Comparison of ENCODE assay signal across 8 mouse cellular contexts in the genomic region with DNA sequence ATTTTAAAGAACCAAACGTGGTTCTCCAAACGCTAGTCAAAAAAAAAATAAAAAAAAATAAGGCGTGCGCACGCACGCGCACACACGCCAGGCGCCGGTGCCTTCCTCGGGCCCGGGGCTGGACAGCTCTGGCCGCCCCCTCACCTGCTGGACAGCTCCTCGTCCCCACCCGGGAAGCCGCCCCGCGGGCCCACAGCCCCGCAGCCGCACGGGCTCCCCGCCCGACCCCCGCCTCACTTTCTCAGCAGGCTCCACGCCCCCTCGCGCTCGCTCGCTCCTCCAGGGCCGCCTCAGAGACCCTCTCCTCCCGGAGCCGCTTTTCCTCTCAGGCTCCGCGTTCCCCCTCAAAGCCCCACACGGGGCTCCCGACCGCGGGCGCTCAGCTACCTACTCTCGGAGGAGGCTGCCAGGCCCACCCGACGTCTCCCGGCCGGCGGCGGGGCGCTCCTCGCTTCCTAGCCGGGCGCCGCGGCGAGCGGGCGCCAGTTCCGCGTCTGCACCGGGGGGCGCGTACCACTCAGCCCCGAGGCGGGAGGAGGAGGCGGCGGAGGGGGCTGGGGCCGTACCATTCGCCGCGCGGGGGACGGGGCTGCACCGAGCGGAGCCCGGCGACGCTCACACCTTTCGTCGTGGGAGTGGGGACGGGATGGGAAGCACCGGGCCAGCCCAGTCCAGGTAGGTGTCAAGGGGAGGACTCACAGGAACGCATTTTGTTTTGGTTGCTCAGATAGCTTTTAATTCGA. TPM values are rescaled to one million over a fixed set of nuclear protein-coding genes. Genes with fewer than 3 reads are reported as not detected.
DNase-seq lines count a peak whose midpoint lies in the region; ATAC-seq and TF ChIP-seq lines count a peak whose summit lies in the region.

No protein-coding gene starts in this region.

- H3K9me3 ChIP-seq in erythroblast, embryonic 14.5 days (ENCODE audit: control insufficient read depth, low read length): no peaks in the 10 kb centered on the region
- no peaks in the 10 kb centered on the region for H3K9me3 ChIP-seq in heart, postnatal 0 days (replicated peaks; ENCODE audit: control insufficient read depth, low read length)
- H3K9me3 ChIP-seq in lung, embryonic 15.5 days: no peaks in the 10 kb centered on the region

- peak; percentile 83 for ATAC-seq in heart, postnatal 0 days (ENCODE audit: insufficient read depth, low read depth)
- ATAC-seq in lung, embryonic 15.5 days (ENCODE audit: borderline replicate concordance, extremely low read depth, low FRiP score, low TSS enrichment): peak; percentile 93

- peaks cover 9% of the 10 kb centered on the region for H3K36me3 ChIP-seq in erythroblast, embryonic 14.5 days (ENCODE audit: control insufficient read depth)
- 0 out of 2 replicates have a peak, but pooled peaks cover 3% of the 10 kb centered on the region for H3K36me3 ChIP-seq in heart, postnatal 0 days (replicated peaks; ENCODE audit: control insufficient read depth, insufficient read depth, low read length)
- no peaks in the 10 kb centered on the region for H3K36me3 ChIP-seq in lung, embryonic 15.5 days

- under 1% methylated on average over 69 of the region's 81 CpGs for WGBS in heart, postnatal 0 days
- under 1% methylated on average over 81 of the region's 81 CpGs for WGBS in lung, embryonic 15.5 days
- WGBS in olfactory bulb, adult 2 months: 1% methylated on average over 81 of the region's 81 CpGs

- peaks cover 16% of the 10 kb centered on the region for H3K27me3 ChIP-seq in erythroblast, embryonic 14.5 days (ENCODE audit: control insufficient read depth)
- no peaks in the 10 kb centered on the region; the same call in 1 of the 2 replicates for H3K27me3 ChIP-seq in heart, postnatal 0 days (ENCODE audit: control insufficient read depth, insufficient read depth, low read length)
- H3K27me3 ChIP-seq in lung, embryonic 15.5 days: no peaks in the 10 kb centered on the region

- peak overlapping the region; percentile 53 for H3K9ac ChIP-seq in heart, postnatal 0 days (replicated peaks; ENCODE audit: low read depth, low read length)
- peak overlapping the region; percentile 60 for H3K9ac ChIP-seq in lung, embryonic 15.5 days

- no peak for TF ChIP-seq CTCF in heart, postnatal 0 days (IDR thresholded peaks at IDR 0.05; ENCODE audit: low read depth)
- TF ChIP-seq CTCF in olfactory bulb, adult 2 months (IDR thresholded peaks at IDR 0.05; ENCODE audit: insufficient read depth, low read depth, low read length): no peak

- no peak for TF ChIP-seq EP300 in heart, postnatal 0 days (IDR thresholded peaks at IDR 0.05; ENCODE audit: low read depth)

- H3K4me2 ChIP-seq in heart, postnatal 0 days (ENCODE audit: low read depth, low read length): peak overlapping the region; percentile 96
- peak overlapping the region; percentile 84 for H3K4me2 ChIP-seq in lung, embryonic 15.5 days

- H3K4me3 ChIP-seq in erythroblast, embryonic 14.5 days (replicated peaks): peak overlapping the region; percentile 85
- H3K4me3 ChIP-seq in heart, postnatal 0 days (ENCODE audit: low read depth, low read length): peak overlapping the region; percentile 72
- H3K4me3 ChIP-seq in lung, embryonic 15.5 days: peak overlapping the region; percentile 80
- H3K4me3 ChIP-seq in olfactory bulb, adult 2 months (ENCODE audit: insufficient read depth, low read depth, low read length): peak overlapping the region; percentile 80

- TF ChIP-seq POLR2A in olfactory bulb, adult 2 months (IDR thresholded peaks at IDR 0.05; ENCODE audit: insufficient read depth, low read depth, low read length): peak; percentile 62; the same call in 1 of the 2 replicates

- peak overlapping the region; percentile 23; the same call in 1 of the 2 replicates for H3K27ac ChIP-seq in heart, postnatal 0 days (ENCODE audit: low read depth)
- H3K27ac ChIP-seq in lung, embryonic 15.5 days: peak overlapping the region; percentile 54
- H3K27ac ChIP-seq in olfactory bulb, adult 2 months (ENCODE audit: insufficient read depth, low read depth, low read length): peak overlapping the region; percentile 78

- DNase-seq in CD4-positive, CD25-positive, alpha-beta regulatory T cell, adult 2 months (ENCODE audit: low read depth, low spot score): peak; percentile 91
- peak; percentile 71 for DNase-seq in adrenal gland, postnatal 25 days
- peak; percentile 34 for DNase-seq in heart, postnatal 0 days (ENCODE audit: low spot score)
- DNase-seq in layer of hippocampus, adult 9-11 months: peak; percentile 86
- peak; percentile 90 for DNase-seq in thymus, postnatal 0 days (ENCODE audit: low spot score)

- peaks cover 33% of the 10 kb centered on the region for H3K4me1 ChIP-seq in erythroblast, embryonic 14.5 days (ENCODE audit: control insufficient read depth)
- no peaks in the 10 kb centered on the region for H3K4me1 ChIP-seq in heart, postnatal 0 days (ENCODE audit: control insufficient read depth, insufficient read depth)
- peaks cover 14% of the 10 kb centered on the region for H3K4me1 ChIP-seq in lung, embryonic 15.5 days
- peaks cover 8% of the 10 kb centered on the region for H3K4me1 ChIP-seq in olfactory bulb, adult 2 months (ENCODE audit: control insufficient read depth, insufficient read depth, low read length)

RNA-seq across cellular contexts. Expression of gene Madd, which starts 1.1 kb away (rescaled TPM):
- 21.0 and 22.9 TPM in 2 replicates for total RNA-seq in adrenal gland, postnatal 25 days (2021)
- 0.56 and 0.60 TPM in 2 replicates for polyA plus RNA-seq in erythroblast, embryonic 14.5 days (2012)
- 2.1 and 4.3 TPM in 2 replicates for total RNA-seq in heart, postnatal 0 days (2014; rRNA removed; ENCODE audit: low replicate concordance)
- polyA plus RNA-seq in heart, postnatal 0 days (2015; fragmentation: Nextera tagmentation; extraction: Ambion mirVana): 2.4 TPM in 2 replicates
- 9.4 and 10.9 TPM in 2 replicates for polyA plus RNA-seq in lung, embryonic 15.5 days (2015; fragmentation: Nextera tagmentation; extraction: Ambion mirVana)
- polyA plus RNA-seq in olfactory bulb, adult 2 months (2012; ENCODE audit: insufficient read depth, insufficient read length, low replicate concordance, missing spikeins): 318 TPM in 1 of 2 replicates, not detected in the other
- polyA plus RNA-seq in thymus, postnatal 0 days (2015; fragmentation: Nextera tagmentation; extraction: Ambion mirVana): 15.9 and 27.0 TPM in 2 replicates

RNA-seq across cellular contexts. Expression of gene Nr1h3, which starts 20.1 kb away (rescaled TPM):
- 16.7 and 22.7 TPM in 2 replicates for total RNA-seq in adrenal gland, postnatal 25 days (2021)
- polyA plus RNA-seq in erythroblast, embryonic 14.5 days (2012): 0.18 and 0.50 TPM in 2 replicates
- total RNA-seq in heart, postnatal 0 days (2014; rRNA removed; ENCODE audit: low replicate concordance): 3.6 and 9.8 TPM in 2 replicates
- 2.0 and 2.6 TPM in 2 replicates for polyA plus RNA-seq in heart, postnatal 0 days (2015; fragmentation: Nextera tagmentation; extraction: Ambion mirVana)
- 20.9 and 22.8 TPM in 2 replicates for polyA plus RNA-seq in lung, embryonic 15.5 days (2015; fragmentation: Nextera tagmentation; extraction: Ambion mirVana)
- polyA plus RNA-seq in olfactory bulb, adult 2 months (2012; ENCODE audit: insufficient read depth, insufficient read length, low replicate concordance, missing spikeins): not detected in 2 replicates
- polyA plus RNA-seq in thymus, postnatal 0 days (2015; fragmentation: Nextera tagmentation; extraction: Ambion mirVana): 7.2 and 9.6 TPM in 2 replicates

RNA-seq across cellular contexts. Expression of gene Acp2, which starts 20.1 kb away (rescaled TPM):
- total RNA-seq in adrenal gland, postnatal 25 days (2021): 34.0 and 41.8 TPM in 2 replicates
- 0.16 and 0.23 TPM in 2 replicates for polyA plus RNA-seq in erythroblast, embryonic 14.5 days (2012)
- total RNA-seq in heart, postnatal 0 days (2014; rRNA removed; ENCODE audit: low replicate concordance): 20.3 and 22.0 TPM in 2 replicates
- 11.2 and 11.8 TPM in 2 replicates for polyA plus RNA-seq in heart, postnatal 0 days (2015; fragmentation: Nextera tagmentation; extraction: Ambion mirVana)
- polyA plus RNA-seq in lung, embryonic 15.5 days (2015; fragmentation: Nextera tagmentation; extraction: Ambion mirVana): 27.6 and 30.6 TPM in 2 replicates
- not detected in 2 replicates for polyA plus RNA-seq in olfactory bulb, adult 2 months (2012; ENCODE audit: insufficient read depth, insufficient read length, low replicate concordance, missing spikeins)
- polyA plus RNA-seq in thymus, postnatal 0 days (2015; fragmentation: Nextera tagmentation; extraction: Ambion mirVana): 15.5 and 15.6 TPM in 2 replicates

RNA-seq across cellular contexts. Expression of gene Ddb2, which starts 54.2 kb away (rescaled TPM):
- 10.4 and 13.2 TPM in 2 replicates for total RNA-seq in adrenal gland, postnatal 25 days (2021)
- polyA plus RNA-seq in erythroblast, embryonic 14.5 days (2012): 0.05 and 0.06 TPM in 2 replicates
- total RNA-seq in heart, postnatal 0 days (2014; rRNA removed; ENCODE audit: low replicate concordance): 2.2 and 6.0 TPM in 2 replicates
- polyA plus RNA-seq in heart, postnatal 0 days (2015; fragmentation: Nextera tagmentation; extraction: Ambion mirVana): 4.7 and 6.0 TPM in 2 replicates
- polyA plus RNA-seq in lung, embryonic 15.5 days (2015; fragmentation: Nextera tagmentation; extraction: Ambion mirVana): 19.7 and 20.4 TPM in 2 replicates
- not detected in 2 replicates for polyA plus RNA-seq in olfactory bulb, adult 2 months (2012; ENCODE audit: insufficient read depth, insufficient read length, low replicate concordance, missing spikeins)
- polyA plus RNA-seq in thymus, postnatal 0 days (2015; fragmentation: Nextera tagmentation; extraction: Ambion mirVana): 33.7 and 35.8 TPM in 2 replicates

Comparison
In these comparisons a context has a peak if more than half of its experiments do, and no peak if none do; other contexts are left out.
1. Peak in every context shown above with its lines: DNase-seq, ATAC-seq, H3K4me3 ChIP-seq and H3K27ac ChIP-seq.
2. DNase-seq: peak in every context shown above with its lines; median percentile 91 in CD4-positive, CD25-positive, alpha-beta regulatory T cell, adult 2 months; 90 in thymus, postnatal 0 days; 86 in layer of hippocampus, adult 9-11 months; 71 in adrenal gland, postnatal 25 days; 34 in heart, postnatal 0 days.
3. H3K27ac ChIP-seq: peak in every context shown above with its lines; median percentile 78 in olfactory bulb, adult 2 months; 54 in lung, embryonic 15.5 days; 23 in heart, postnatal 0 days.